Mouse (Mus musculus) frontal cortex, postnatal 10 days (tissue): Measurements from ENCODE around the gene Chl1.

Experiments
- DNase-seq, 2 experiments: peaks; one replicate each; pipeline ENCODE4 v3.0.0; 2022; ENCODE audit warnings: low spot score in 2 of 2, mixed read lengths in 1 of 2

Gene Chl1

GRCm38 (mm10) chr6:103665206-103665605 lies 154.8 kb downstream of the Chl1 start:
- DNase-seq = no peak

- no peak for DNase-seq
Observed at GRCm38 (mm10) chr6:103665677-103666316, 155.4 kb downstream of the Chl1 start.

GRCm38 (mm10) chr6:103673111-103673510 lies 162.7 kb downstream of the Chl1 start:
- no peak for DNase-seq

GRCm38 (mm10) chr6:103674332-103674731 lies 163.9 kb downstream of the Chl1 start:
- peak; percentile 43 to 51 for DNase-seq

GRCm38 (mm10) chr6:103675145-103675544 lies 164.8 kb downstream of the Chl1 start:
- DNase-seq = no peak

- no peak for DNase-seq
Observed at GRCm38 (mm10) chr6:103676664-103677063, 166.3 kb downstream of the Chl1 start.

- no peak for DNase-seq
Observed at GRCm38 (mm10) chr6:103677072-103677471, 166.7 kb downstream of the Chl1 start.

- peak; percentile 51 to 70 for DNase-seq
Observed at GRCm38 (mm10) chr6:103682854-103683574, 172.6 kb downstream of the Chl1 start.

- DNase-seq = no peak
Observed at GRCm38 (mm10) chr6:103692511-103692910, 182.1 kb downstream of the Chl1 start.

- no peak for DNase-seq
Observed at GRCm38 (mm10) chr6:103697349-103698028, 187.1 kb downstream of the Chl1 start.

GRCm38 (mm10) chr6:103699482-103699881 lies 189.1 kb downstream of the Chl1 start:
- DNase-seq = no peak

- no peak for DNase-seq
Observed at GRCm38 (mm10) chr6:103699895-103700294, 189.5 kb downstream of the Chl1 start.

- no peak for DNase-seq
Observed at GRCm38 (mm10) chr6:103700336-103700735, 189.9 kb downstream of the Chl1 start.

- no peak for DNase-seq
Observed at GRCm38 (mm10) chr6:103706366-103706765, 196.0 kb downstream of the Chl1 start.

- no peak for DNase-seq
Observed at GRCm38 (mm10) chr6:103739291-103739690, 228.9 kb downstream of the Chl1 start.

GRCm38 (mm10) chr6:103742784-103743183 lies 232.4 kb downstream of the Chl1 start:
- no peak for DNase-seq

- DNase-seq = peak in 1 of 2 experiments; percentile 44
Observed at GRCm38 (mm10) chr6:103746103-103746502, 235.7 kb downstream of the Chl1 start.

- DNase-seq = peak in 1 of 2 experiments; percentile 18
Observed at GRCm38 (mm10) chr6:103749122-103749773, 238.9 kb downstream of the Chl1 start.

- no peak for DNase-seq
Observed at GRCm38 (mm10) chr6:103753891-103754290, 243.5 kb downstream of the Chl1 start.

GRCm38 (mm10) chr6:103766830-103767229 lies 256.4 kb downstream of the Chl1 start:
- no peak for DNase-seq

GRCm38 (mm10) chr6:103781058-103781457 lies 270.7 kb downstream of the Chl1 start:
- no peak for DNase-seq

GRCm38 (mm10) chr6:103791077-103791632 lies 280.8 kb downstream of the Chl1 start:
- no peak for DNase-seq
